Mouse (Mus musculus): ENCODE measurements around the gene Apol9a. TPM values are rescaled to one million over a fixed set of nuclear protein-coding genes. Genes with fewer than 3 reads are reported as not detected.

The Apol9a gene
- total and polyA plus RNA-seq, 3 experiments = not detected

GRCm38 (mm10) chr15:77359905-77360304, 51.0 kb downstream of the Apol9a start:
- no peak overlapping the region for H3K4me3 ChIP-seq (ENCODE audit: control insufficient read depth in 1 of 2, insufficient read depth in 1 of 2, low read depth in 2 of 2, low read length in 2 of 2)
- no peak overlapping the region for H3K27ac ChIP-seq (ENCODE audit: control insufficient read depth, low read depth, low read length)
- H3K4me1 ChIP-seq (ENCODE audit: control insufficient read depth in 1 of 2, insufficient read depth in 2 of 2, low read length in 2 of 2) = peaks cover 2 to 11% of the 10 kb centered on the region in 2 experiments; a peak in 3 of 4 replicates

DNA sequence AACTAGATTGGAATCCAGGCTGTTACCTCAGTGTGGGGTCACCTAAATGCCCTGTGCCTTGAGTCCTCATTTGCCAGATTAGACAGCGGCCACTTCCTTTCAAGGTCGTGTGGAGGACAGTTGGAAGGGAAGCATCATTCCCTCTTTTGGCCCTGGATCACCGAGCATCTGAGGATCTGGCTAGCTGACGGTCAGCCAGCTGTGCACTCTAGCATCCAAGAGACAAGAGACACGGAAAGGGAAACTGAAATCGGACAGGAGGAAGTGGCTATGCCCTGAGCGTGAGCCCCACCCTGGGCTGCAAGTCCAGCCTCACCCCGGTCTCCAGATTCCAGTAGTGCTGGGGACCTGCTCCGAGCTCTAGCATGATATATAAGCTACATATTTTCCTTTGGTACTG, 51.4 kb downstream of the Apol9a start:
- Histone ChIP-seq H3K36me3 (ENCODE audit: control insufficient read depth in 1 of 2, insufficient read depth in 2 of 2, low read length in 2 of 2) (no peaks in the 10 kb centered on the region), H3K4me1 (ENCODE audit: control insufficient read depth in 1 of 2, insufficient read depth in 2 of 2, low read length in 2 of 2) (peaks cover 2 to 11% of the 10 kb centered on the region in 2 experiments; a peak in 3 of 4 replicates), H3K27ac (ENCODE audit: control insufficient read depth, low read depth, low read length) (no peak overlapping the region), H3K79me2 (ENCODE audit: control insufficient read depth, insufficient read depth, low read length, poor library complexity) (no peaks in the 10 kb centered on the region), H3K27me3 (ENCODE audit: control insufficient read depth in 1 of 2, insufficient read depth in 2 of 2, low read length in 2 of 2) (no peaks in the 10 kb centered on the region), H3K4me3 (ENCODE audit: control insufficient read depth in 1 of 2, insufficient read depth in 1 of 2, low read depth in 2 of 2, low read length in 2 of 2) (no peak overlapping the region), H3K9me3 (replicated peaks; ENCODE audit: insufficient read depth, low read length) (no peaks in the 10 kb centered on the region), H3K9ac (ENCODE audit: control insufficient read depth, low read depth, low read length, poor library complexity, severe bottlenecking) (no peak overlapping the region)
- TF ChIP-seq MAFK (IDR thresholded peaks at IDR 0.05; ENCODE audit: borderline replicate concordance, low read depth, low read length) (no peak), MAX (IDR thresholded peaks at IDR 0.05; ENCODE audit: low read length) (no peak), ETS1 (IDR thresholded peaks at IDR 0.05; ENCODE audit: low read depth, low read length) (no peak), MAZ (IDR thresholded peaks at IDR 0.05; ENCODE audit: low read depth, low read length) (no peak), ZNF384 (IDR thresholded peaks at IDR 0.05; ENCODE audit: low read depth, low read length) (no peak), POLR2A (IDR thresholded peaks at IDR 0.05; ENCODE audit: control insufficient read depth in 1 of 2, insufficient read depth in 1 of 2, low read depth in 1 of 2, low read length in 2 of 2, poor library complexity in 1 of 2) (no peak), HCFC1 (IDR thresholded peaks at IDR 0.05; ENCODE audit: low read depth, low read length) (no peak), POLR2AphosphoS5 (IDR thresholded peaks at IDR 0.05; ENCODE audit: borderline replicate concordance, low read depth, low read length) (no peak)
- no peak for DNase-seq (ENCODE audit: low read depth, low spot score)

More at GRCm38 (mm10) chr15:77359905-77360304, 51.0 kb downstream of the Apol9a start:
- no peak for DNase-seq (ENCODE audit: low read depth, low spot score)
- no peaks in the 10 kb centered on the region for H3K27me3 ChIP-seq (ENCODE audit: control insufficient read depth in 1 of 2, insufficient read depth in 2 of 2, low read length in 2 of 2)
- no peak for TF ChIP-seq MAX (IDR thresholded peaks at IDR 0.05; ENCODE audit: low read length)
- no peak for TF ChIP-seq POLR2AphosphoS5 (IDR thresholded peaks at IDR 0.05; ENCODE audit: borderline replicate concordance, low read depth, low read length)
- no peak for TF ChIP-seq MYC (IDR thresholded peaks at IDR 0.05; ENCODE audit: low read depth, low read length)
- TF ChIP-seq ZNF384 (IDR thresholded peaks at IDR 0.05; ENCODE audit: low read depth, low read length) = no peak
- no peak for TF ChIP-seq TBP (IDR thresholded peaks at IDR 0.05; ENCODE audit: low read depth, low read length)
- TF ChIP-seq GATA1 (IDR thresholded peaks at IDR 0.05; ENCODE audit: low read depth, low read length) = no peak
- no peak for TF ChIP-seq SMC3 (IDR thresholded peaks at IDR 0.05; ENCODE audit: low read depth, low read length)
- TF ChIP-seq USF1 (IDR thresholded peaks at IDR 0.05; ENCODE audit: low read depth, low read length) = no peak
- TF ChIP-seq SIN3A (IDR thresholded peaks at IDR 0.05; ENCODE audit: low read length) = no peak
- TF ChIP-seq RCOR1 (IDR thresholded peaks at IDR 0.05; ENCODE audit: low read depth, low read length) = no peak
- no peak for TF ChIP-seq UBTF (IDR thresholded peaks at IDR 0.05; ENCODE audit: borderline replicate concordance, insufficient read depth, low read depth, low read length)
- TF ChIP-seq BHLHE40 (IDR thresholded peaks at IDR 0.05; ENCODE audit: borderline replicate concordance, low read depth, low read length) = no peak
- TF ChIP-seq NRF1 (IDR thresholded peaks at IDR 0.05; ENCODE audit: insufficient read depth, low read depth, low read length, poor library complexity, severe bottlenecking) = no peak
- TF ChIP-seq MAZ (IDR thresholded peaks at IDR 0.05; ENCODE audit: low read depth, low read length) = no peak
- no peak for TF ChIP-seq CTCF (IDR thresholded peaks at IDR 0.05 in 2 of 3, conservative IDR thresholded peaks at IDR 0.05 in 1 of 3; ENCODE audit: control insufficient read depth in 1 of 3, insufficient read depth in 1 of 3, low read depth in 2 of 3, low read length in 3 of 3, poor library complexity in 1 of 3, severe bottlenecking in 1 of 3)
- no peak for TF ChIP-seq MXI1 (IDR thresholded peaks at IDR 0.05; ENCODE audit: low read depth, low read length)
- no peak for TF ChIP-seq ZC3H11A (IDR thresholded peaks at IDR 0.05; ENCODE audit: low read depth, low read length)
- no peak for TF ChIP-seq EP300 (IDR thresholded peaks at IDR 0.05; ENCODE audit: low read depth in 1 of 2, low read length in 2 of 2)
- TF ChIP-seq RAD21 (IDR thresholded peaks at IDR 0.05; ENCODE audit: low read depth, low read length) = no peak
- H3K79me2 ChIP-seq (ENCODE audit: control insufficient read depth, insufficient read depth, low read length, poor library complexity) = no peaks in the 10 kb centered on the region
- no peaks in the 10 kb centered on the region for H3K9me3 ChIP-seq (replicated peaks; ENCODE audit: insufficient read depth, low read length)
- no peak overlapping the region for H3K9ac ChIP-seq (ENCODE audit: control insufficient read depth, low read depth, low read length, poor library complexity, severe bottlenecking)
- H3K36me3 ChIP-seq (ENCODE audit: control insufficient read depth in 1 of 2, insufficient read depth in 2 of 2, low read length in 2 of 2) = no peaks in the 10 kb centered on the region
